Mouse (Mus musculus): ENCODE measurements at regions not wholly inside any gene's neighbourhood (a gene's known extent, or its start where the extent isn't known, plus 50 kb on each side); places are given as distances from the start of the nearest gene placed in this dataset.

GRCm38 (mm10) chr9:62188379-62188778 is 65.9 kb upstream of the Glce start:
- ATAC-seq: no peak
- no peaks in the 10 kb centered on the region for H3K27me3 ChIP-seq (replicated peaks; ENCODE audit: control insufficient read depth, insufficient read depth, low read length)
- H3K4me1 ChIP-seq (replicated peaks; ENCODE audit: control insufficient read depth, insufficient read depth, low read length): no peaks in the 10 kb centered on the region
- no peaks in the 10 kb centered on the region for H3K9me3 ChIP-seq (ENCODE audit: control insufficient read depth)
- H3K36me3 ChIP-seq (ENCODE audit: control insufficient read depth, insufficient read depth): no peaks in the 10 kb centered on the region
- H3K9ac ChIP-seq (ENCODE audit: low read depth, low read length): no peak overlapping the region
- 71% methylated on average over 3 of the region's 3 CpGs for WGBS
- H3K4me3 ChIP-seq (ENCODE audit: low read depth, low read length): no peak overlapping the region
- H3K27ac ChIP-seq (ENCODE audit: low read depth, low read length): no peak overlapping the region
- TF ChIP-seq CTCF (IDR thresholded peaks at IDR 0.05; ENCODE audit: low read depth): no peak
- no peak overlapping the region for H3K4me2 ChIP-seq (replicated peaks; ENCODE audit: low read depth)

- Histone ChIP-seq H3K27ac (ENCODE audit: low read depth, low read length) (no peak overlapping the region), H3K9ac (ENCODE audit: low read depth, low read length) (0 out of 2 replicates have a peak overlapping the region, but pooled peaks have one; percentile 3), H3K9me3 (ENCODE audit: control insufficient read depth) (no peaks in the 10 kb centered on the region), H3K4me2 (replicated peaks; ENCODE audit: low read depth) (no peak overlapping the region), H3K27me3 (replicated peaks; ENCODE audit: control insufficient read depth, insufficient read depth, low read length) (no peaks in the 10 kb centered on the region), H3K4me1 (replicated peaks; ENCODE audit: control insufficient read depth, insufficient read depth, low read length) (no peaks in the 10 kb centered on the region), H3K4me3 (ENCODE audit: low read depth, low read length) (no peak overlapping the region), H3K36me3 (ENCODE audit: control insufficient read depth, insufficient read depth) (no peaks in the 10 kb centered on the region)
- 40% methylated on average over 4 of the region's 4 CpGs for WGBS
- TF ChIP-seq CTCF (IDR thresholded peaks at IDR 0.05; ENCODE audit: low read depth): no peak
- ATAC-seq: no peak
Measured at GRCm38 (mm10) chr9:62186886-62187285, 64.4 kb upstream of the Glce start.

- Histone ChIP-seq H3K4me1 (replicated peaks; ENCODE audit: control insufficient read depth, insufficient read depth, low read length) (no peaks in the 10 kb centered on the region), H3K9ac (ENCODE audit: low read depth, low read length) (no peak overlapping the region), H3K36me3 (ENCODE audit: control insufficient read depth, insufficient read depth) (no peaks in the 10 kb centered on the region), H3K9me3 (ENCODE audit: control insufficient read depth) (no peaks in the 10 kb centered on the region), H3K4me3 (ENCODE audit: low read depth, low read length) (no peak overlapping the region), H3K4me2 (replicated peaks; ENCODE audit: low read depth) (no peak overlapping the region), H3K27me3 (replicated peaks; ENCODE audit: control insufficient read depth, insufficient read depth, low read length) (no peaks in the 10 kb centered on the region), H3K27ac (ENCODE audit: low read depth, low read length) (no peak overlapping the region)
- ATAC-seq: no peak
- TF ChIP-seq CTCF (IDR thresholded peaks at IDR 0.05; ENCODE audit: low read depth): no peak
- 67% methylated on average over 7 of the region's 7 CpGs for WGBS
Measured at GRCm38 (mm10) chr9:62185516-62186280, 63.2 kb upstream of the Glce start.

GRCm38 (mm10) chr9:62181182-62181830 is 58.9 kb upstream of the Glce start:
- Histone ChIP-seq H3K9me3 (ENCODE audit: control insufficient read depth) (no peaks in the 10 kb centered on the region), H3K4me3 (ENCODE audit: low read depth, low read length) (no peak overlapping the region), H3K27ac (ENCODE audit: low read depth, low read length) (no peak overlapping the region), H3K4me2 (replicated peaks; ENCODE audit: low read depth) (no peak overlapping the region), H3K4me1 (replicated peaks; ENCODE audit: control insufficient read depth, insufficient read depth, low read length) (no peaks in the 10 kb centered on the region), H3K27me3 (replicated peaks; ENCODE audit: control insufficient read depth, insufficient read depth, low read length) (no peaks in the 10 kb centered on the region), H3K9ac (ENCODE audit: low read depth, low read length) (no peak overlapping the region), H3K36me3 (ENCODE audit: control insufficient read depth, insufficient read depth) (no peaks in the 10 kb centered on the region)
- no peak for TF ChIP-seq CTCF (IDR thresholded peaks at IDR 0.05; ENCODE audit: low read depth)
- WGBS: 43% methylated on average over 9 of the region's 9 CpGs
- ATAC-seq: no peak

GRCm38 (mm10) chr9:62180456-62181181 is 58.2 kb upstream of the Glce start:
- Histone ChIP-seq H3K36me3 (ENCODE audit: control insufficient read depth, insufficient read depth) (no peaks in the 10 kb centered on the region), H3K4me3 (ENCODE audit: low read depth, low read length) (no peak overlapping the region), H3K9ac (ENCODE audit: low read depth, low read length) (no peak overlapping the region), H3K4me2 (replicated peaks; ENCODE audit: low read depth) (no peak overlapping the region), H3K27ac (ENCODE audit: low read depth, low read length) (no peak overlapping the region), H3K27me3 (replicated peaks; ENCODE audit: control insufficient read depth, insufficient read depth, low read length) (no peaks in the 10 kb centered on the region), H3K9me3 (ENCODE audit: control insufficient read depth) (no peaks in the 10 kb centered on the region), H3K4me1 (replicated peaks; ENCODE audit: control insufficient read depth, insufficient read depth, low read length) (no peaks in the 10 kb centered on the region)
- no peak for TF ChIP-seq CTCF (IDR thresholded peaks at IDR 0.05; ENCODE audit: low read depth)
- 44% methylated on average over 11 of the region's 11 CpGs for WGBS
- ATAC-seq: no peak

GRCm38 (mm10) chr9:62174651-62175050 is 52.2 kb upstream of the Glce start:
- Histone ChIP-seq H3K27me3 (replicated peaks; ENCODE audit: control insufficient read depth, insufficient read depth, low read length) (no peaks in the 10 kb centered on the region), H3K4me3 (ENCODE audit: low read depth, low read length) (no peak overlapping the region), H3K9me3 (ENCODE audit: control insufficient read depth) (no peaks in the 10 kb centered on the region), H3K27ac (ENCODE audit: low read depth, low read length) (no peak overlapping the region), H3K36me3 (ENCODE audit: control insufficient read depth, insufficient read depth) (no peaks in the 10 kb centered on the region), H3K9ac (ENCODE audit: low read depth, low read length) (no peak overlapping the region), H3K4me2 (replicated peaks; ENCODE audit: low read depth) (no peak overlapping the region), H3K4me1 (replicated peaks; ENCODE audit: control insufficient read depth, insufficient read depth, low read length) (no peaks in the 10 kb centered on the region)
- ATAC-seq: no peak
- 74% methylated on average over 7 of the region's 7 CpGs for WGBS
- TF ChIP-seq CTCF (IDR thresholded peaks at IDR 0.05; ENCODE audit: low read depth): no peak
